Mouse (Mus musculus) hindbrain, embryonic 10.5 days (tissue): ENCODE measurements around the gene Nlrc5. TPM values are rescaled to one million over a fixed set of nuclear protein-coding genes. Genes with fewer than 3 reads are reported as not detected.

Experiments
- DNase-seq: peaks from one replicate; pipeline ENCODE4 v3.0.0-alpha.2; 2017; ENCODE audit warnings: low spot score
- H3K27ac ChIP-seq: fragments of 300-500 bp; sonication (generic); 2 replicates; pipeline ENCODE4 v1.5.1; 2016; ENCODE audit warnings: mild to moderate bottlenecking, moderate library complexity
- H3K27me3 ChIP-seq: fragments of 300-500 bp; sonication (generic); 2 replicates; pipeline ENCODE4 v1.6.1; 2016; ENCODE audit warnings: mild to moderate bottlenecking; ENCODE audit not compliant: poor library complexity, insufficient read depth, severe bottlenecking
- H3K36me3 ChIP-seq: fragments of 300-500 bp; sonication (generic); 2 replicates; pipeline ENCODE4 v1.6.1; 2016; ENCODE audit warnings: mild to moderate bottlenecking, moderate library complexity
- H3K4me1 ChIP-seq: fragments of 300-500 bp; sonication (generic); replicated peaks from 2 replicates; pipeline ENCODE4 v1.6.1; 2016; ENCODE audit warnings: mild to moderate bottlenecking
- H3K4me3 ChIP-seq: fragments of 300-500 bp; sonication (generic); 2 replicates; pipeline ENCODE4 v1.5.1; 2016; ENCODE audit warnings: mild to moderate bottlenecking, moderate library complexity
- H3K9me3 ChIP-seq: fragments of 300-500 bp; sonication (generic); 2 replicates; pipeline ENCODE4 v1.6.1; 2016; ENCODE audit warnings: mild to moderate bottlenecking, moderate library complexity
- WGBS: fragments of 180-500 bp; shearing (Covaris S2); methylation state at CpG from one replicate; pipeline ENCODE4 v1.1.7; 2016; 5-methylcytosine and 5-hydroxymethylcytosine counted together
- polyA plus RNA-seq: library from polyadenylated mRNA; unstranded; fragments of >200 nt; fragmentation: Nextera tagmentation; extraction: Ambion mirVana; gene quantifications from 2 replicates; pipeline ENCODE4 v1.2.1, GENCODE M21; 2016

Gene Nlrc5
- polyA plus RNA-seq, 1 experiment from 2014 or later = 0.20 TPM

- DNase-seq = no peak
- Histone ChIP-seq H3K27ac (no peak overlapping the region), H3K27me3 (peaks cover 22% of the 10 kb centered on the region), H3K9me3 (no peaks in the 10 kb centered on the region), H3K36me3 (no peaks in the 10 kb centered on the region), H3K4me3 (no peak overlapping the region), H3K4me1 (peaks cover 7% of the 10 kb centered on the region)
- WGBS = 86% methylated on average over 7 of the region's 7 CpGs
Observed at GRCm38 (mm10) chr8:94429376-94429775, 4.8 kb upstream of the Nlrc5 start.

GRCm38 (mm10) chr8:94432212-94432611 is 1.9 kb upstream of the Nlrc5 start:
- Histone ChIP-seq H3K4me3 (no peak overlapping the region), H3K27me3 (peaks cover 39% of the 10 kb centered on the region), H3K9me3 (no peaks in the 10 kb centered on the region), H3K36me3 (no peaks in the 10 kb centered on the region), H3K27ac (no peak overlapping the region), H3K4me1 (peaks cover 9% of the 10 kb centered on the region)
- DNase-seq = no peak
- 70% methylated on average over 3 of the region's 3 CpGs for WGBS

- no peaks in the 10 kb centered on the region for H3K9me3 ChIP-seq
- WGBS = 82% methylated on average over 3 of the region's 3 CpGs
- H3K4me3 ChIP-seq = no peak overlapping the region
- DNase-seq = no peak
- H3K27ac ChIP-seq = no peak overlapping the region
- H3K27me3 ChIP-seq = peaks cover 39% of the 10 kb centered on the region
- H3K4me1 ChIP-seq = peaks cover 9% of the 10 kb centered on the region
- no peaks in the 10 kb centered on the region for H3K36me3 ChIP-seq
Observed at GRCm38 (mm10) chr8:94434958-94435357, 802 bp downstream of the Nlrc5 start.

GRCm38 (mm10) chr8:94435397-94436111 is 1.4 kb downstream of the Nlrc5 start:
- Histone ChIP-seq H3K4me3 (no peak overlapping the region), H3K9me3 (no peaks in the 10 kb centered on the region), H3K4me1 (peaks cover 9% of the 10 kb centered on the region), H3K36me3 (no peaks in the 10 kb centered on the region), H3K27me3 (peaks cover 39% of the 10 kb centered on the region), H3K27ac (no peak overlapping the region)
- no peak for DNase-seq
- 91% methylated on average over 15 of the region's 15 CpGs for WGBS

GRCm38 (mm10) chr8:94436112-94436572 is 2.0 kb downstream of the Nlrc5 start:
- H3K36me3 ChIP-seq = no peaks in the 10 kb centered on the region

GRCm38 (mm10) chr8:94436900-94437299 is 2.7 kb downstream of the Nlrc5 start:
- no peaks in the 10 kb centered on the region for H3K9me3 ChIP-seq
- no peaks in the 10 kb centered on the region for H3K36me3 ChIP-seq
- peaks cover 9% of the 10 kb centered on the region for H3K4me1 ChIP-seq
- no peak overlapping the region for H3K27ac ChIP-seq
- no peak for DNase-seq
- 84% methylated on average over 3 of the region's 3 CpGs for WGBS
- H3K4me3 ChIP-seq = no peak overlapping the region
- H3K27me3 ChIP-seq = peaks cover 39% of the 10 kb centered on the region

More at GRCm38 (mm10) chr8:94436112-94436572, 2.0 kb downstream of the Nlrc5 start:
- 88% methylated on average over 5 of the region's 5 CpGs for WGBS
- Histone ChIP-seq H3K27ac (no peak overlapping the region), H3K27me3 (peaks cover 39% of the 10 kb centered on the region), H3K9me3 (no peaks in the 10 kb centered on the region), H3K4me3 (no peak overlapping the region), H3K4me1 (peaks cover 9% of the 10 kb centered on the region)
- no peak for DNase-seq

GRCm38 (mm10) chr8:94438659-94439058 is 4.5 kb downstream of the Nlrc5 start:
- WGBS = 93% methylated on average over 5 of the region's 5 CpGs
- H3K4me3 ChIP-seq = no peak overlapping the region
- peaks cover 24% of the 10 kb centered on the region for H3K27me3 ChIP-seq
- H3K36me3 ChIP-seq = no peaks in the 10 kb centered on the region
- no peak for DNase-seq
- H3K4me1 ChIP-seq = peaks cover 9% of the 10 kb centered on the region
- H3K9me3 ChIP-seq = no peaks in the 10 kb centered on the region
- H3K27ac ChIP-seq = no peak overlapping the region

- Histone ChIP-seq H3K27me3 (peaks cover 15% of the 10 kb centered on the region), H3K9me3 (no peaks in the 10 kb centered on the region), H3K4me1 (no peaks in the 10 kb centered on the region), H3K36me3 (no peaks in the 10 kb centered on the region), H3K27ac (no peak overlapping the region), H3K4me3 (no peak overlapping the region)
- no peak for DNase-seq
Observed at GRCm38 (mm10) chr8:94439691-94440090, 5.5 kb downstream of the Nlrc5 start.

GRCm38 (mm10) chr8:94440389-94440788 is 6.2 kb downstream of the Nlrc5 start:
- Histone ChIP-seq H3K4me1 (no peaks in the 10 kb centered on the region), H3K27me3 (peaks cover 8% of the 10 kb centered on the region), H3K9me3 (no peaks in the 10 kb centered on the region), H3K27ac (no peak overlapping the region), H3K4me3 (no peak overlapping the region), H3K36me3 (no peaks in the 10 kb centered on the region)
- DNase-seq = no peak
- WGBS = 89% methylated on average over 1 of the region's 1 CpGs

- H3K9me3 ChIP-seq = no peaks in the 10 kb centered on the region
- DNase-seq = no peak
- no peak overlapping the region for H3K27ac ChIP-seq
- H3K4me1 ChIP-seq = no peaks in the 10 kb centered on the region
- 91% methylated on average over 1 of the region's 1 CpGs for WGBS
- H3K36me3 ChIP-seq = no peaks in the 10 kb centered on the region
- no peaks in the 10 kb centered on the region for H3K27me3 ChIP-seq
- H3K4me3 ChIP-seq = no peak overlapping the region
Observed at GRCm38 (mm10) chr8:94441686-94442085, 7.5 kb downstream of the Nlrc5 start.

GRCm38 (mm10) chr8:94443153-94443552 is 9.0 kb downstream of the Nlrc5 start:
- 91% methylated on average over 3 of the region's 3 CpGs for WGBS
- no peak overlapping the region for H3K4me3 ChIP-seq
- no peak overlapping the region for H3K27ac ChIP-seq
- no peaks in the 10 kb centered on the region for H3K27me3 ChIP-seq
- 0 out of 2 replicates have a peak, but pooled peaks cover 3% of the 10 kb centered on the region for H3K4me1 ChIP-seq
- H3K9me3 ChIP-seq = no peaks in the 10 kb centered on the region
- H3K36me3 ChIP-seq = no peaks in the 10 kb centered on the region
- DNase-seq = no peak

GRCm38 (mm10) chr8:94444480-94444879 is 10.3 kb downstream of the Nlrc5 start:
- Histone ChIP-seq H3K9me3 (no peaks in the 10 kb centered on the region), H3K4me3 (no peak overlapping the region), H3K4me1 (0 out of 2 replicates have a peak, but pooled peaks cover 3% of the 10 kb centered on the region), H3K36me3 (no peaks in the 10 kb centered on the region), H3K27ac (no peak overlapping the region), H3K27me3 (no peaks in the 10 kb centered on the region)
- DNase-seq = no peak
- 76% methylated on average over 2 of the region's 2 CpGs for WGBS

GRCm38 (mm10) chr8:94447142-94447541 is 13.0 kb downstream of the Nlrc5 start:
- Histone ChIP-seq H3K36me3 (no peaks in the 10 kb centered on the region), H3K9me3 (no peaks in the 10 kb centered on the region), H3K4me1 (0 out of 2 replicates have a peak, but pooled peaks cover 3% of the 10 kb centered on the region), H3K27me3 (no peaks in the 10 kb centered on the region), H3K27ac (no peak overlapping the region), H3K4me3 (no peak overlapping the region)
- no peak for DNase-seq
- 87% methylated on average over 3 of the region's 3 CpGs for WGBS
